Mouse (Mus musculus) thymus, adult 2 months (tissue): Measurements from ENCODE around the gene Sptbn4.

ENCODE experiments used
- CTCF ChIP-seq: fragments of 200-500 bp; IDR thresholded peaks from 2 replicates; pipeline ENCODE4 v1.5.1; 2012; ENCODE audit warnings: mild to moderate bottlenecking, control low read depth, low read length, moderate library complexity, borderline replicate concordance; ENCODE audit not compliant: control insufficient read depth, poor library complexity, insufficient read depth; ENCODE audit errors: extremely low read depth
- POLR2A ChIP-seq: fragments of 200-500 bp; IDR thresholded peaks from 2 replicates; pipeline ENCODE4 v1.6.1; 2012; ENCODE audit warnings: mild to moderate bottlenecking, low read length, control low read depth, moderate library complexity; ENCODE audit not compliant: control insufficient read depth, poor library complexity, insufficient read depth; ENCODE audit errors: extremely low read depth

DNA sequence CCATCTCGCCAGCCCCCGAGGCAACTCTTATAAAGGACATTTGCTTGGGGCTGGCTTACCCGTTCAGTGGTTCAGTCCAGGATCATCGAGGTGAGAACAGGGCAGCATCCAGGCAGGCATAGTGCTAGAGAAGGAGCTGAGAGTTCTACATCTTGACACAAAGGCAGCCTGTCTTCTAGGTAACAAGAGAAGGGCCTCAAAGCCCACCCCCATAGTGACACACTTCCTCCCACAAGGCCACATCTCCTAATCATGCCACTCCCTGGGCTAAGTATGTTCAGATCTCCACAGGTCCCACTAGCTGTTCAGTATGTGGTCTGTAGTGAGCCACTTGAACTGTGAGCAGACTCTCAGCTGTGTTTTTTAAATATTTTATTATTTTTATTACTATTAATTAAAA lies 36.4 kb upstream of the Sptbn4 start:
- no peak for TF ChIP-seq CTCF
- no peak for TF ChIP-seq POLR2A
